Mouse (Mus musculus) kidney, adult 2 months (tissue): ENCODE data around the gene Tmem95.

Experiments used
- CTCF ChIP-seq: fragments of 200-500 bp; conservative IDR thresholded peaks from 2 replicates; pipeline ENCODE4 v1.5.1; 2011; ENCODE audit warnings: low read depth, mild to moderate bottlenecking, control low read depth, low read length, moderate library complexity, mixed read lengths; ENCODE audit not compliant: insufficient read depth, insufficient read length
- POLR2A ChIP-seq: fragments of 200-500 bp; IDR thresholded peaks from one replicate; pipeline ENCODE4 v1.6.1; 2011; ENCODE audit warnings: low read depth, low read length, control low read depth

GRCm38 (mm10) chr11:69901406-69901846 lies 23.6 kb upstream of the Tmem95 start:
- TF ChIP-seq CTCF, result no peak
- TF ChIP-seq POLR2A, result no peak
